Mouse (Mus musculus) brain, embryonic 14.5 days (tissue): ENCODE results near the gene Cenpn.

Experiments used
- CTCF ChIP-seq: fragments of 200-500 bp; IDR thresholded peaks from 2 replicates; pipeline ENCODE4 v1.5.1; 2012; ENCODE audit warnings: inconsistent platforms, mild to moderate bottlenecking, moderate library complexity, borderline replicate concordance; ENCODE audit not compliant: insufficient read depth, insufficient read length; ENCODE audit errors: extremely low read depth
- POLR2A ChIP-seq: fragments of 200-500 bp; IDR thresholded peaks from 2 replicates; pipeline ENCODE4 v1.6.1; 2012; ENCODE audit warnings: mild to moderate bottlenecking, inconsistent platforms, borderline replicate concordance; ENCODE audit not compliant: poor library complexity, insufficient read depth, insufficient read length, severe bottlenecking; ENCODE audit errors: extremely low read depth

GRCm38 (mm10) chr8:116944385-116944696 is 22.8 kb downstream of the Cenpn start:
- TF ChIP-seq POLR2A (no peak), CTCF (no peak)
